In genomic region chr7:44898607-44899006, GRCm38 (mm10) we compare ENCODE assay signal across 9 mouse cellular contexts. TPM values are rescaled to one million over a fixed set of nuclear protein-coding genes. Genes with fewer than 3 reads are reported as not detected.
DNase-seq lines count a peak whose midpoint lies in the region; ATAC-seq and TF ChIP-seq lines count a peak whose summit lies in the region.
"Had no signal": no experiment of that assay in that cellular context is flagged by ENCODE, and none has a peak within 500 bp of the region (broad histone marks: within the 10 kb centered on the region; RNA-seq: fewer than 3 reads in every experiment).

No protein-coding gene starts in this region.

- TF ChIP-seq EP300 in heart, postnatal 0 days (IDR thresholded peaks at IDR 0.05; ENCODE audit: low read depth) = no peak

- H3K4me2 ChIP-seq in heart, postnatal 0 days (ENCODE audit: low read depth, low read length) = no peak overlapping the region
- H3K4me2 ChIP-seq in liver, embryonic 11.5 days = peak overlapping the region; percentile 16; the same call in 1 of the 2 replicates

- ATAC-seq in erythroblast, adult 5-6 weeks (replicated peaks; ENCODE audit: low FRiP score, poor library complexity, severe bottlenecking) = no peak
- 0 out of 2 replicates have a peak, but pooled peaks have one; percentile 2 for ATAC-seq in heart, postnatal 0 days (ENCODE audit: insufficient read depth, low read depth)
- ATAC-seq in liver, embryonic 11.5 days (replicated peaks; ENCODE audit: low FRiP score) = peak; percentile 27
- ATAC-seq: Patski had no signal

- H3K4me1 ChIP-seq in erythroblast, embryonic 14.5 days (ENCODE audit: control insufficient read depth) = peaks cover 80% of the 10 kb centered on the region
- peaks cover 15% of the 10 kb centered on the region for H3K4me1 ChIP-seq in heart, postnatal 0 days (ENCODE audit: control insufficient read depth, insufficient read depth)
- peaks cover 39% of the 10 kb centered on the region for H3K4me1 ChIP-seq in liver, embryonic 11.5 days (replicated peaks; ENCODE audit: control insufficient read depth, insufficient read depth, low read length)

- TF ChIP-seq CTCF in heart, postnatal 0 days (IDR thresholded peaks at IDR 0.05; ENCODE audit: low read depth) = peak; percentile 37

- H3K27me3 ChIP-seq in erythroblast, embryonic 14.5 days (ENCODE audit: control insufficient read depth) = no peaks in the 10 kb centered on the region
- no peaks in the 10 kb centered on the region for H3K27me3 ChIP-seq in heart, postnatal 0 days (ENCODE audit: control insufficient read depth, insufficient read depth, low read length)
- no peaks in the 10 kb centered on the region for H3K27me3 ChIP-seq in liver, embryonic 11.5 days (replicated peaks; ENCODE audit: control insufficient read depth, insufficient read depth, low read length)
- H3K27me3 ChIP-seq: Patski had no signal

- 35% methylated on average over 19 of the region's 19 CpGs for WGBS in heart, postnatal 0 days
- WGBS in liver, embryonic 11.5 days = 40% methylated on average over 19 of the region's 19 CpGs

- H3K9ac ChIP-seq in heart, postnatal 0 days (replicated peaks; ENCODE audit: low read depth, low read length) = no peak overlapping the region
- no peak overlapping the region for H3K9ac ChIP-seq in liver, embryonic 11.5 days (ENCODE audit: low read depth, low read length)

- H3K36me3 ChIP-seq in erythroblast, embryonic 14.5 days (ENCODE audit: control insufficient read depth) = peaks cover 60% of the 10 kb centered on the region
- peaks cover 35% of the 10 kb centered on the region for H3K36me3 ChIP-seq in heart, postnatal 0 days (replicated peaks; ENCODE audit: control insufficient read depth, insufficient read depth, low read length)
- H3K36me3 ChIP-seq in liver, embryonic 11.5 days (ENCODE audit: control insufficient read depth, insufficient read depth, low read length) = peaks cover 30% of the 10 kb centered on the region

- DNase-seq in right cerebral cortex, postnatal 10 days (ENCODE audit: low spot score in 2 of 2) = peak; percentile 45 to 65
- no peak for DNase-seq in right cerebral cortex, adult 2 months (ENCODE audit: low spot score in 2 of 2)
- DNase-seq in heart, postnatal 0 days (ENCODE audit: low spot score) = no peak
- DNase-seq in liver, embryonic 11.5 days (ENCODE audit: low spot score) = no peak
- peak; percentile 62 for DNase-seq in testis, postnatal 14 days (ENCODE audit: low spot score)
- no peak for DNase-seq in gastrocnemius, postnatal 4 days (ENCODE audit: low spot score in 2 of 2)

- no peak overlapping the region for H3K27ac ChIP-seq in heart, postnatal 0 days (ENCODE audit: low read depth)
- peak overlapping the region; percentile 39 for H3K27ac ChIP-seq in liver, embryonic 11.5 days (ENCODE audit: low read depth, low read length)

- H3K9me3 ChIP-seq in erythroblast, embryonic 14.5 days (ENCODE audit: control insufficient read depth, low read length) = no peaks in the 10 kb centered on the region
- H3K9me3 ChIP-seq in heart, postnatal 0 days (replicated peaks; ENCODE audit: control insufficient read depth, low read length) = no peaks in the 10 kb centered on the region
- H3K9me3 ChIP-seq in liver, embryonic 11.5 days (ENCODE audit: control insufficient read depth, low read length) = no peaks in the 10 kb centered on the region

- peak overlapping the region; percentile 14 for H3K4me3 ChIP-seq in erythroblast, embryonic 14.5 days (replicated peaks)
- no peak overlapping the region for H3K4me3 ChIP-seq in heart, postnatal 0 days (ENCODE audit: low read depth, low read length)
- H3K4me3 ChIP-seq in liver, embryonic 11.5 days (ENCODE audit: low read depth, low read length) = 0 out of 2 replicates have a peak overlapping the region, but pooled peaks have one; percentile 19

RNA-seq across cellular contexts. Expression of gene Fuz, which starts 2.7 kb away (rescaled TPM):
- 2.6 TPM in 2 replicates for polyA plus RNA-seq in erythroblast, embryonic 14.5 days (2012)
- 1.3 TPM in 1 of 2 replicates, not detected in the other for total RNA-seq in erythroblast, adult 5-6 weeks (2015; ENCODE audit: low replicate concordance)
- 2.2 and 4.3 TPM in 2 replicates for total RNA-seq in erythroblast, adult 5-6 weeks (2017; ENCODE audit: low replicate concordance)
- total RNA-seq in heart, postnatal 0 days (2014; rRNA removed; ENCODE audit: low replicate concordance) = 25.0 and 50.8 TPM in 2 replicates
- 10.0 and 12.0 TPM in 2 replicates for polyA plus RNA-seq in heart, postnatal 0 days (2015; fragmentation: Nextera tagmentation; extraction: Ambion mirVana)
- polyA plus RNA-seq in liver, embryonic 11.5 days (2014; fragmentation: Nextera tagmentation; extraction: Ambion mirVana) = 15.5 and 17.6 TPM in 2 replicates
- 10 to 100 TPM; 16.1 to 18.4 TPM for total RNA-seq in gastrocnemius, postnatal 4 days (2021)

RNA-seq across cellular contexts. Expression of gene Med25, which starts 6.1 kb away (rescaled TPM):
- polyA plus RNA-seq in erythroblast, embryonic 14.5 days (2012) = 46.3 and 51.9 TPM in 2 replicates
- total RNA-seq in erythroblast, adult 5-6 weeks (2015; ENCODE audit: low replicate concordance) = 6.5 and 8.4 TPM in 2 replicates
- total RNA-seq in erythroblast, adult 5-6 weeks (2017; ENCODE audit: low replicate concordance) = 3.2 and 5.3 TPM in 2 replicates
- 112 and 136 TPM in 2 replicates for total RNA-seq in heart, postnatal 0 days (2014; rRNA removed; ENCODE audit: low replicate concordance)
- polyA plus RNA-seq in heart, postnatal 0 days (2015; fragmentation: Nextera tagmentation; extraction: Ambion mirVana) = 69.0 and 73.3 TPM in 2 replicates
- polyA plus RNA-seq in liver, embryonic 11.5 days (2014; fragmentation: Nextera tagmentation; extraction: Ambion mirVana) = 66.8 and 72.5 TPM in 2 replicates
- total RNA-seq in gastrocnemius, postnatal 4 days (2021) = 10 to 100 TPM; 63.8 to 67.6 TPM

RNA-seq across cellular contexts. Expression of gene Ptov1, which starts 29.0 kb away (rescaled TPM):
- polyA plus RNA-seq in erythroblast, embryonic 14.5 days (2012) = 7.3 and 8.9 TPM in 2 replicates
- 6.9 and 8.1 TPM in 2 replicates for total RNA-seq in erythroblast, adult 5-6 weeks (2015; ENCODE audit: low replicate concordance)
- total RNA-seq in erythroblast, adult 5-6 weeks (2017; ENCODE audit: low replicate concordance) = 8.8 and 12.1 TPM in 2 replicates
- total RNA-seq in heart, postnatal 0 days (2014; rRNA removed; ENCODE audit: low replicate concordance) = 335 and 364 TPM in 2 replicates
- 246 and 248 TPM in 2 replicates for polyA plus RNA-seq in heart, postnatal 0 days (2015; fragmentation: Nextera tagmentation; extraction: Ambion mirVana)
- 162 and 164 TPM in 2 replicates for polyA plus RNA-seq in liver, embryonic 11.5 days (2014; fragmentation: Nextera tagmentation; extraction: Ambion mirVana)
- total RNA-seq in gastrocnemius, postnatal 4 days (2021) = 100 to 1,000 TPM; 332 to 346 TPM

RNA-seq across cellular contexts. Expression of gene Ap2a1, which starts 30.7 kb away (rescaled TPM):
- polyA plus RNA-seq in erythroblast, embryonic 14.5 days (2012) = 48.1 and 53.1 TPM in 2 replicates
- total RNA-seq in erythroblast, adult 5-6 weeks (2015; ENCODE audit: low replicate concordance) = 29.4 and 43.1 TPM in 2 replicates
- total RNA-seq in erythroblast, adult 5-6 weeks (2017; ENCODE audit: low replicate concordance) = 27.5 and 36.0 TPM in 2 replicates
- total RNA-seq in heart, postnatal 0 days (2014; rRNA removed; ENCODE audit: low replicate concordance) = 63.1 and 99.0 TPM in 2 replicates
- 36.2 and 37.1 TPM in 2 replicates for polyA plus RNA-seq in heart, postnatal 0 days (2015; fragmentation: Nextera tagmentation; extraction: Ambion mirVana)
- 100 and 111 TPM in 2 replicates for polyA plus RNA-seq in liver, embryonic 11.5 days (2014; fragmentation: Nextera tagmentation; extraction: Ambion mirVana)
- total RNA-seq in gastrocnemius, postnatal 4 days (2021) = 10 to 100 TPM; 84.8 to 88.9 TPM

RNA-seq across cellular contexts. Expression of gene Pnkp, which starts 41.7 kb away (rescaled TPM):
- 4.5 and 5.5 TPM in 2 replicates for polyA plus RNA-seq in erythroblast, embryonic 14.5 days (2012)
- 17.3 and 43.3 TPM in 2 replicates for total RNA-seq in erythroblast, adult 5-6 weeks (2015; ENCODE audit: low replicate concordance)
- 26.8 and 32.5 TPM in 2 replicates for total RNA-seq in erythroblast, adult 5-6 weeks (2017; ENCODE audit: low replicate concordance)
- total RNA-seq in heart, postnatal 0 days (2014; rRNA removed; ENCODE audit: low replicate concordance) = 43.6 and 45.9 TPM in 2 replicates
- polyA plus RNA-seq in heart, postnatal 0 days (2015; fragmentation: Nextera tagmentation; extraction: Ambion mirVana) = 24.5 and 27.2 TPM in 2 replicates
- 30.9 and 32.5 TPM in 2 replicates for polyA plus RNA-seq in liver, embryonic 11.5 days (2014; fragmentation: Nextera tagmentation; extraction: Ambion mirVana)
- total RNA-seq in gastrocnemius, postnatal 4 days (2021) = 10 to 100 TPM; 18.6 to 20.5 TPM

Comparison
In these comparisons a context has a peak if more than half of its experiments do, and no peak if none do; other contexts are left out.
1. DNase-seq: peak in right cerebral cortex, postnatal 10 days (2 of 2) and testis, postnatal 14 days (single experiment); none in right cerebral cortex, adult 2 months (0 of 2), heart, postnatal 0 days (single experiment), liver, embryonic 11.5 days (single experiment) and gastrocnemius, postnatal 4 days (0 of 2).
2. RNA of gene Med25, which starts 6.1 kb away (total RNA-seq): 112 to 136 TPM in heart, postnatal 0 days and 63.8 to 67.6 TPM in gastrocnemius, postnatal 4 days; 3.2 to 8.4 TPM in erythroblast, adult 5-6 weeks; every median in the first group is over 4 times any median in the second.
3. RNA of gene Ptov1, which starts 29.0 kb away (total RNA-seq): 332 to 346 TPM in gastrocnemius, postnatal 4 days and 335 to 364 TPM in heart, postnatal 0 days; 6.9 to 12.1 TPM in erythroblast, adult 5-6 weeks; every median in the first group is over 10 times any median in the second.